Mouse (Mus musculus) liver, embryonic 14.5 days (tissue): ENCODE measurements around the gene R3hdm4.

Experiments used
- CTCF ChIP-seq: IDR thresholded peaks from 2 replicates; pipeline ENCODE4 v1.5.1; 2016; ENCODE audit warnings: antibody characterized with exemption, low read depth, control low read depth
- EP300 ChIP-seq: IDR thresholded peaks from 2 replicates; pipeline ENCODE4 v1.6.1; 2016; ENCODE audit warnings: antibody characterized with exemption, low read depth

- TF ChIP-seq CTCF (no peak), EP300 (no peak)
These were observed 55.8 kb downstream of the R3hdm4 start for GRCm38 (mm10) chr10:79865189-79865601.
